Mouse (Mus musculus): ENCODE data around the gene Gm49336. TPM values are rescaled to one million over a fixed set of nuclear protein-coding genes. Genes with fewer than 3 reads are reported as not detected.

Gm49336 gene
- total RNA-seq, 2 experiments from 2014 or later = 35.7 to 35.9 TPM

Small RNAs within 50 kb of the gene (microRNA-seq; reads per million reads assigned to microRNA genes)
- not detected for gene Mir719

Other genes starting within 250 kb of the Gm49336 start
- gene Atp8a2, start 54.3 kb downstream of the Gm49336 start, total RNA-seq (2021) = 1 to 10 TPM; 4.1 to 4.3 TPM
- gene Nupl1, start 76 bp downstream of the Gm49336 start, total RNA-seq (2021) = not detected
- 10 to 100 TPM; 39.0 to 39.8 TPM for gene Mtmr6, start 13.7 kb upstream of the Gm49336 start, total RNA-seq (2021)
- gene Amer2, start 121.8 kb upstream of the Gm49336 start, total RNA-seq (2021) = 1 to 10 TPM; 2.4 to 3.4 TPM

Measured in adrenal gland, postnatal 10 days (tissue).